Mouse (Mus musculus) erythroblast, embryonic 14.5 days (primary cell): ENCODE data around the gene Timp3. TPM values are rescaled to one million over a fixed set of nuclear protein-coding genes. Genes with fewer than 3 reads are reported as not detected.

Experiments used
- H3K27me3 ChIP-seq: 2 replicates; pipeline ENCODE4 v1.6.1; 2012; ENCODE audit warnings: inconsistent platforms; ENCODE audit not compliant: control insufficient read depth
- H3K36me3 ChIP-seq: 2 replicates; pipeline ENCODE4 v1.6.1; 2012; ENCODE audit warnings: mild to moderate bottlenecking, inconsistent platforms; ENCODE audit not compliant: control insufficient read depth
- H3K4me1 ChIP-seq: 2 replicates; pipeline ENCODE4 v1.6.1; 2012; ENCODE audit warnings: inconsistent platforms; ENCODE audit not compliant: control insufficient read depth
- H3K4me3 ChIP-seq: replicated peaks from 2 replicates; pipeline ENCODE3; 2012; ENCODE audit warnings: moderate library complexity, mild to moderate bottlenecking, inconsistent platforms
- H3K9me3 ChIP-seq: 2 replicates; pipeline ENCODE4 v1.6.1; 2012; ENCODE audit warnings: low read length, inconsistent platforms, mixed read lengths; ENCODE audit not compliant: control insufficient read depth
- GATA1 ChIP-seq: IDR thresholded peaks from 2 replicates; pipeline ENCODE4 v1.6.1; 2012; ENCODE audit warnings: low read length, inconsistent platforms, mixed read lengths
- TAL1 ChIP-seq: IDR thresholded peaks from 3 replicates; pipeline ENCODE4 v1.6.1; 2012; ENCODE audit warnings: low read length, inconsistent platforms, mixed read lengths
- polyA plus RNA-seq: library from polyadenylated mRNA; stranded (reverse); fragments of >175 nt; gene quantifications from 2 replicates; pipeline ENCODE4 v1.2.3, GENCODE M21; 2012

Gene Timp3
- polyA plus RNA-seq, 1 experiment = 0.05 TPM

GRCm38 (mm10) chr10:86294599-86295365 is 5.4 kb upstream of the Timp3 start:
- Histone ChIP-seq H3K27me3 (peaks cover 36% of the 10 kb centered on the region), H3K4me1 (no peaks in the 10 kb centered on the region), H3K9me3 (no peaks in the 10 kb centered on the region), H3K36me3 (no peaks in the 10 kb centered on the region), H3K4me3 (no peak overlapping the region)
- TF ChIP-seq TAL1 (no peak), GATA1 (no peak)

- TF ChIP-seq TAL1 = no peak
- no peak for TF ChIP-seq GATA1
- H3K9me3 ChIP-seq = peaks cover 2% of the 10 kb centered on the region; the same call in 1 of the 2 replicates
- H3K4me3 ChIP-seq = no peak overlapping the region
- no peaks in the 10 kb centered on the region for H3K36me3 ChIP-seq
- peaks cover 3% of the 10 kb centered on the region for H3K4me1 ChIP-seq
- H3K27me3 ChIP-seq = peaks cover 44% of the 10 kb centered on the region
Observed at GRCm38 (mm10) chr10:86295454-86296098, 4.6 kb upstream of the Timp3 start.

- Histone ChIP-seq H3K4me3 (no peak overlapping the region), H3K4me1 (peaks cover 8% of the 10 kb centered on the region), H3K27me3 (peaks cover 50% of the 10 kb centered on the region), H3K36me3 (no peaks in the 10 kb centered on the region), H3K9me3 (peaks cover 2% of the 10 kb centered on the region; the same call in 1 of the 2 replicates)
- TF ChIP-seq TAL1 (no peak), GATA1 (no peak)
Observed at GRCm38 (mm10) chr10:86296111-86296510, 4.1 kb upstream of the Timp3 start.

GRCm38 (mm10) chr10:86297307-86297706 is 2.9 kb upstream of the Timp3 start:
- no peak overlapping the region for H3K4me3 ChIP-seq
- peaks cover 62% of the 10 kb centered on the region for H3K27me3 ChIP-seq
- no peak for TF ChIP-seq GATA1
- TF ChIP-seq TAL1 = no peak
- H3K9me3 ChIP-seq = peaks cover 2% of the 10 kb centered on the region; the same call in 1 of the 2 replicates
- H3K4me1 ChIP-seq = peaks cover 15% of the 10 kb centered on the region
- H3K36me3 ChIP-seq = no peaks in the 10 kb centered on the region

- Histone ChIP-seq H3K4me3 (no peak overlapping the region), H3K36me3 (no peaks in the 10 kb centered on the region), H3K27me3 (peaks cover 64% of the 10 kb centered on the region), H3K4me1 (peaks cover 24% of the 10 kb centered on the region), H3K9me3 (peaks cover 2% of the 10 kb centered on the region; the same call in 1 of the 2 replicates)
- TF ChIP-seq TAL1 (no peak), GATA1 (no peak)
Observed at GRCm38 (mm10) chr10:86298326-86298725, 1.8 kb upstream of the Timp3 start.

GRCm38 (mm10) chr10:86299795-86300194 is 377 bp upstream of the Timp3 start:
- peaks cover 60% of the 10 kb centered on the region for H3K27me3 ChIP-seq
- TF ChIP-seq TAL1 (no peak), GATA1 (no peak)
- H3K36me3 ChIP-seq = no peaks in the 10 kb centered on the region
- peaks cover 2% of the 10 kb centered on the region; the same call in 1 of the 2 replicates for H3K9me3 ChIP-seq
- peaks cover 30% of the 10 kb centered on the region for H3K4me1 ChIP-seq
- H3K4me3 ChIP-seq = no peak overlapping the region

GRCm38 (mm10) chr10:86301117-86301490 is 932 bp downstream of the Timp3 start:
- peaks cover 2% of the 10 kb centered on the region; the same call in 1 of the 2 replicates for H3K9me3 ChIP-seq
- no peaks in the 10 kb centered on the region for H3K36me3 ChIP-seq
- TF ChIP-seq GATA1 (no peak), TAL1 (no peak)
- peak overlapping the region; percentile 18 for H3K4me3 ChIP-seq
- H3K27me3 ChIP-seq = peaks cover 49% of the 10 kb centered on the region
- peaks cover 30% of the 10 kb centered on the region for H3K4me1 ChIP-seq

- Histone ChIP-seq H3K36me3 (no peaks in the 10 kb centered on the region), H3K4me3 (no peak overlapping the region), H3K4me1 (peaks cover 30% of the 10 kb centered on the region), H3K27me3 (peaks cover 47% of the 10 kb centered on the region), H3K9me3 (peaks cover 2% of the 10 kb centered on the region; the same call in 1 of the 2 replicates)
- no peak for TF ChIP-seq GATA1
- no peak for TF ChIP-seq TAL1
Observed at GRCm38 (mm10) chr10:86301593-86302317, 1.6 kb downstream of the Timp3 start.

- Histone ChIP-seq H3K9me3 (peaks cover 2% of the 10 kb centered on the region; the same call in 1 of the 2 replicates), H3K27me3 (peaks cover 46% of the 10 kb centered on the region), H3K4me3 (no peak overlapping the region), H3K4me1 (peaks cover 30% of the 10 kb centered on the region), H3K36me3 (no peaks in the 10 kb centered on the region)
- TF ChIP-seq GATA1 (no peak), TAL1 (no peak)
Observed at GRCm38 (mm10) chr10:86302318-86302648, 2.1 kb downstream of the Timp3 start.
